Mouse (Mus musculus) midbrain, embryonic 15.5 days (tissue): ENCODE measurements around the gene Lnpk. TPM values are rescaled to one million over a fixed set of nuclear protein-coding genes. Genes with fewer than 3 reads are reported as not detected.

ENCODE experiments used
- ATAC-seq: fragments of 200-750 bp; cut with Nextera tagmentation; replicated peaks from 2 replicates; pipeline ENCODE4 v1.8.0; 2017; ENCODE audit warnings: moderate TSS enrichment
- H3K27ac ChIP-seq: fragments of 300-500 bp; sonication (generic); 2 replicates; pipeline ENCODE4 v1.5.1; 2015; ENCODE audit warnings: mild to moderate bottlenecking, inconsistent platforms
- H3K27me3 ChIP-seq: fragments of 300-500 bp; sonication (generic); replicated peaks from 2 replicates; pipeline ENCODE4 v1.6.1; 2015; ENCODE audit warnings: inconsistent platforms
- H3K36me3 ChIP-seq: fragments of 300-500 bp; sonication (generic); replicated peaks from 2 replicates; pipeline ENCODE4 v1.6.1; 2015; ENCODE audit warnings: inconsistent platforms
- H3K4me1 ChIP-seq: fragments of 300-500 bp; sonication (generic); 2 replicates; pipeline ENCODE4 v1.6.1; 2015; ENCODE audit warnings: inconsistent platforms
- H3K4me2 ChIP-seq: fragments of 300-500 bp; sonication (generic); 2 replicates; pipeline ENCODE4 v1.6.1; 2015; ENCODE audit warnings: inconsistent platforms, mild to moderate bottlenecking, moderate library complexity
- H3K4me3 ChIP-seq: fragments of 300-500 bp; sonication (generic); 2 replicates; pipeline ENCODE4 v1.5.1; 2015; ENCODE audit warnings: mild to moderate bottlenecking, inconsistent platforms
- H3K9ac ChIP-seq: fragments of 300-500 bp; sonication (generic); 2 replicates; pipeline ENCODE4 v1.6.1; 2015; ENCODE audit warnings: mild to moderate bottlenecking, inconsistent platforms
- H3K9me3 ChIP-seq: fragments of 300-500 bp; sonication (generic); 2 replicates; pipeline ENCODE4 v1.6.1; 2016; ENCODE audit warnings: inconsistent platforms
- WGBS: fragments of 180-500 bp; shearing (Covaris S2); methylation state at CpG from one replicate; pipeline ENCODE4 v1.1.7; 2015; ENCODE audit warnings: mixed read lengths; 5-methylcytosine and 5-hydroxymethylcytosine counted together
- polyA plus RNA-seq: library from polyadenylated mRNA; unstranded; fragments of >200 nt; fragmentation: Nextera tagmentation; extraction: Ambion mirVana; gene quantifications from 2 replicates; pipeline ENCODE4 v1.2.1, GENCODE M21; 2015

Gene Lnpk
- polyA plus RNA-seq, 1 experiment from 2014 or later = 49.4 TPM

- Histone ChIP-seq H3K4me3 (no peak overlapping the region), H3K4me2 (no peak overlapping the region), H3K27me3 (no peaks in the 10 kb centered on the region), H3K4me1 (no peaks in the 10 kb centered on the region), H3K36me3 (0 out of 2 replicates have a peak, but pooled peaks cover 6% of the 10 kb centered on the region), H3K9me3 (no peaks in the 10 kb centered on the region), H3K9ac (no peak overlapping the region), H3K27ac (no peak overlapping the region)
- WGBS = 74% methylated on average over 4 of the region's 4 CpGs
- no peak for ATAC-seq
Measured at GRCm38 (mm10) chr2:74570390-74570789, 8.8 kb downstream of the Lnpk start.

GRCm38 (mm10) chr2:74559822-74560221 is 19.4 kb downstream of the Lnpk start:
- no peak overlapping the region for H3K4me2 ChIP-seq
- no peaks in the 10 kb centered on the region for H3K9me3 ChIP-seq
- H3K36me3 ChIP-seq = no peaks in the 10 kb centered on the region
- ATAC-seq = no peak
- no peaks in the 10 kb centered on the region for H3K27me3 ChIP-seq
- H3K9ac ChIP-seq = no peak overlapping the region
- no peak overlapping the region for H3K27ac ChIP-seq
- 96% methylated on average over 2 of the region's 2 CpGs for WGBS
- H3K4me3 ChIP-seq = no peak overlapping the region
- no peaks in the 10 kb centered on the region for H3K4me1 ChIP-seq

- no peaks in the 10 kb centered on the region for H3K36me3 ChIP-seq
- ATAC-seq = no peak
- H3K4me2 ChIP-seq = no peak overlapping the region
- no peak overlapping the region for H3K9ac ChIP-seq
- H3K9me3 ChIP-seq = no peaks in the 10 kb centered on the region
- H3K4me3 ChIP-seq = no peak overlapping the region
- H3K4me1 ChIP-seq = no peaks in the 10 kb centered on the region
- no peaks in the 10 kb centered on the region for H3K27me3 ChIP-seq
- WGBS = 94% methylated on average over 2 of the region's 2 CpGs
- H3K27ac ChIP-seq = no peak overlapping the region
Measured at GRCm38 (mm10) chr2:74559092-74559491, 20.1 kb downstream of the Lnpk start.

GRCm38 (mm10) chr2:74557451-74557850 is 21.8 kb downstream of the Lnpk start:
- Histone ChIP-seq H3K27me3 (no peaks in the 10 kb centered on the region), H3K27ac (no peak overlapping the region)

GRCm38 (mm10) chr2:74551929-74552328 is 27.3 kb downstream of the Lnpk start:
- Histone ChIP-seq H3K4me1 (no peaks in the 10 kb centered on the region), H3K27ac (no peak overlapping the region), H3K9ac (no peak overlapping the region), H3K27me3 (no peaks in the 10 kb centered on the region), H3K4me3 (no peak overlapping the region), H3K9me3 (no peaks in the 10 kb centered on the region), H3K4me2 (no peak overlapping the region), H3K36me3 (peaks cover 8% of the 10 kb centered on the region)
- ATAC-seq = no peak

More at GRCm38 (mm10) chr2:74557451-74557850, 21.8 kb downstream of the Lnpk start:
- no peak overlapping the region for H3K9ac ChIP-seq
- H3K36me3 ChIP-seq = peaks cover 8% of the 10 kb centered on the region
- WGBS = 51% methylated on average over 2 of the region's 2 CpGs
- H3K9me3 ChIP-seq = no peaks in the 10 kb centered on the region
- no peak for ATAC-seq
- H3K4me3 ChIP-seq = no peak overlapping the region
- H3K4me2 ChIP-seq = no peak overlapping the region
- H3K4me1 ChIP-seq = no peaks in the 10 kb centered on the region

GRCm38 (mm10) chr2:74548306-74548705 is 30.9 kb downstream of the Lnpk start:
- no peaks in the 10 kb centered on the region for H3K4me1 ChIP-seq
- H3K9ac ChIP-seq = no peak overlapping the region
- 64% methylated on average over 2 of the region's 2 CpGs for WGBS
- no peak overlapping the region for H3K4me3 ChIP-seq
- H3K4me2 ChIP-seq = no peak overlapping the region
- H3K27ac ChIP-seq = no peak overlapping the region
- no peak for ATAC-seq
- peaks cover 10% of the 10 kb centered on the region for H3K36me3 ChIP-seq
- no peaks in the 10 kb centered on the region for H3K27me3 ChIP-seq
- H3K9me3 ChIP-seq = no peaks in the 10 kb centered on the region

GRCm38 (mm10) chr2:74508302-74508701 is 70.9 kb downstream of the Lnpk start:
- 86% methylated on average over 5 of the region's 5 CpGs for WGBS
- H3K9me3 ChIP-seq = no peaks in the 10 kb centered on the region
- no peak overlapping the region for H3K9ac ChIP-seq
- H3K4me2 ChIP-seq = no peak overlapping the region
- H3K27me3 ChIP-seq = no peaks in the 10 kb centered on the region
- no peak overlapping the region for H3K27ac ChIP-seq
- H3K36me3 ChIP-seq = no peaks in the 10 kb centered on the region
- ATAC-seq = no peak
- H3K4me1 ChIP-seq = no peaks in the 10 kb centered on the region
- H3K4me3 ChIP-seq = no peak overlapping the region

- H3K4me3 ChIP-seq = no peak overlapping the region
- no peaks in the 10 kb centered on the region for H3K9me3 ChIP-seq
- no peaks in the 10 kb centered on the region for H3K36me3 ChIP-seq
- no peak for ATAC-seq
- no peaks in the 10 kb centered on the region for H3K27me3 ChIP-seq
- H3K4me2 ChIP-seq = no peak overlapping the region
- H3K4me1 ChIP-seq = no peaks in the 10 kb centered on the region
- H3K9ac ChIP-seq = no peak overlapping the region
- 45% methylated on average over 8 of the region's 8 CpGs for WGBS
- H3K27ac ChIP-seq = no peak overlapping the region
Measured at GRCm38 (mm10) chr2:74506439-74506838, 72.8 kb downstream of the Lnpk start.

GRCm38 (mm10) chr2:74500307-74500706 is 78.9 kb downstream of the Lnpk start:
- Histone ChIP-seq H3K36me3 (no peaks in the 10 kb centered on the region), H3K27ac (no peak overlapping the region), H3K9me3 (no peaks in the 10 kb centered on the region), H3K9ac (no peak overlapping the region), H3K4me2 (no peak overlapping the region), H3K4me1 (no peaks in the 10 kb centered on the region), H3K4me3 (no peak overlapping the region), H3K27me3 (no peaks in the 10 kb centered on the region)
- 88% methylated on average over 2 of the region's 2 CpGs for WGBS
- ATAC-seq = no peak

- WGBS = 26% methylated on average over 5 of the region's 5 CpGs
- no peaks in the 10 kb centered on the region for H3K4me1 ChIP-seq
Measured at GRCm38 (mm10) chr2:74497851-74498250, 81.4 kb downstream of the Lnpk start.

GRCm38 (mm10) chr2:74491426-74491825 is 87.8 kb downstream of the Lnpk start:
- Histone ChIP-seq H3K4me2 (no peak overlapping the region), H3K4me3 (no peak overlapping the region), H3K27ac (no peak overlapping the region), H3K27me3 (no peaks in the 10 kb centered on the region), H3K9me3 (no peaks in the 10 kb centered on the region), H3K9ac (no peak overlapping the region), H3K36me3 (no peaks in the 10 kb centered on the region), H3K4me1 (peaks cover 4% of the 10 kb centered on the region)
- 63% methylated on average over 13 of the region's 13 CpGs for WGBS
- no peak for ATAC-seq

More at GRCm38 (mm10) chr2:74497851-74498250, 81.4 kb downstream of the Lnpk start:
- no peak for ATAC-seq
- Histone ChIP-seq H3K4me2 (no peak overlapping the region), H3K4me3 (no peak overlapping the region), H3K27ac (no peak overlapping the region), H3K27me3 (no peaks in the 10 kb centered on the region), H3K36me3 (no peaks in the 10 kb centered on the region), H3K9me3 (no peaks in the 10 kb centered on the region), H3K9ac (no peak overlapping the region)

GRCm38 (mm10) chr2:74490186-74490585 is 89.0 kb downstream of the Lnpk start:
- Histone ChIP-seq H3K4me2 (no peak overlapping the region), H3K27me3 (no peaks in the 10 kb centered on the region), H3K9me3 (no peaks in the 10 kb centered on the region), H3K4me3 (no peak overlapping the region), H3K4me1 (peaks cover 4% of the 10 kb centered on the region), H3K36me3 (no peaks in the 10 kb centered on the region), H3K27ac (no peak overlapping the region), H3K9ac (no peak overlapping the region)
- no peak for ATAC-seq
- WGBS = 65% methylated on average over 1 of the region's 1 CpGs

GRCm38 (mm10) chr2:74488443-74488842 is 90.8 kb downstream of the Lnpk start:
- 34% methylated on average over 7 of the region's 7 CpGs for WGBS
- Histone ChIP-seq H3K4me3 (no peak overlapping the region), H3K9me3 (no peaks in the 10 kb centered on the region), H3K4me1 (peaks cover 4% of the 10 kb centered on the region), H3K27me3 (no peaks in the 10 kb centered on the region), H3K36me3 (no peaks in the 10 kb centered on the region), H3K4me2 (no peak overlapping the region), H3K27ac (no peak overlapping the region), H3K9ac (no peak overlapping the region)
- no peak for ATAC-seq
